17 mouse cellular contexts compared by ENCODE assay signal in the genomic region with DNA sequence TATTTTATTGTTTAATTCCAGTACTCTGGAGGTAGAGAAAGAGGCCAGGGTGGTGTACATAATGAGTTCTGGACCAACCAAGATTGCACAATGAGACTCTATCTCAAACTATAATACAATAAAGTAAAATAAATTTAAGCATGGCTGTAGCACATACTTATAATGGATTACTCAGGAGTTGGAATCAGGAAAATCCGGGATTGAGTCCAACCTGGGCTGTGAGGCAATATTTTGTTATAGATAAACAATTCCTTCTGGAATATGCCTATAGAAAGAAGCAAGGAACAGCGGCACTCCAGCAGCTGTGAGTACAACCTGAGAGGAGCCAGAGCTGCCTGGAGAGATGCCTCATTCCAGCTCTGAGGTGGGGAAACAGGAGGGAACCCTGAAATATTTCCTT. TPM values are rescaled to one million over a fixed set of nuclear protein-coding genes. Genes with fewer than 3 reads are reported as not detected.
DNase-seq lines count a peak whose midpoint lies in the region; TF ChIP-seq lines count a peak whose summit lies in the region.
"Had no signal": no experiment of that assay in that cellular context is flagged by ENCODE, and none has a peak within 500 bp of the region (broad histone marks: within the 10 kb centered on the region; RNA-seq: fewer than 3 reads in every experiment).

No protein-coding gene starts in this region.

- 21% methylated on average over 2 of the region's 2 CpGs for WGBS in liver, adult 2 months

- no peaks in the 10 kb centered on the region for H3K27me3 ChIP-seq in liver, adult 2 months (ENCODE audit: control insufficient read depth, insufficient read depth, low read length)
- H3K27me3 ChIP-seq: forebrain, embryonic 13.5 days; hindbrain, embryonic 12.5 days; hindbrain, embryonic 15.5 days had no signal

- H3K79me2 ChIP-seq in liver, adult 2 months (ENCODE audit: control insufficient read depth, insufficient read depth, low read length): no peaks in the 10 kb centered on the region; the same call in 1 of the 2 replicates

- H3K4me1 ChIP-seq in liver, adult 2 months (ENCODE audit: control insufficient read depth, insufficient read depth, low read length): no peaks in the 10 kb centered on the region
- H3K4me1 ChIP-seq: hindbrain, embryonic 12.5 days had no signal

- H3K27ac ChIP-seq in liver, adult 2 months (replicated peaks; ENCODE audit: insufficient read depth, low read depth, low read length): no peak overlapping the region
- H3K27ac ChIP-seq: forebrain, embryonic 10.5 days; forebrain, embryonic 13.5 days; hindbrain, embryonic 12.5 days; hindbrain, embryonic 15.5 days had no signal

- no peak overlapping the region for H3K4me3 ChIP-seq in liver, adult 2 months (ENCODE audit: insufficient read depth, low read depth, low read length)
- H3K4me3 ChIP-seq: forebrain, embryonic 10.5 days; forebrain, embryonic 13.5 days; hindbrain, embryonic 12.5 days; hindbrain, embryonic 15.5 days had no signal

- TF ChIP-seq POLR2A in liver, adult 2 months (IDR thresholded peaks at IDR 0.05; ENCODE audit: extremely low read depth, insufficient read depth, low read length): no peak

- TF ChIP-seq CTCF in liver, adult 2 months (IDR thresholded peaks at IDR 0.05; ENCODE audit: low read depth, low read length): no peak

- H3K9ac ChIP-seq in liver, adult 2 months (ENCODE audit: low read depth, low read length): no peak overlapping the region
- H3K9ac ChIP-seq: forebrain, embryonic 13.5 days; hindbrain, embryonic 12.5 days; hindbrain, embryonic 15.5 days had no signal

- peak; percentile 26 for DNase-seq in liver, adult 2 months (ENCODE audit: extremely low read depth, low read depth, low spot score)
- DNase-seq in liver: no peak
- DNase-seq in right cerebral cortex, postnatal 25 days: peak; percentile 26
- DNase-seq in right cerebral cortex, postnatal 4 days: no peak
- DNase-seq in telencephalon, adult 2 months (ENCODE audit: low read depth, low spot score): peak; percentile 28
- DNase-seq in heart, adult 18-20 months: no peak
- DNase-seq: adrenal gland, adult 8-10 months; adrenal gland, postnatal 25 days; cerebellum, adult 18-20 months; cerebellum, adult 9-10 months; cerebellum, postnatal 14 days; gastrocnemius, postnatal 10 days; gastrocnemius, postnatal 36 days had no signal

- no peaks in the 10 kb centered on the region for H3K36me3 ChIP-seq in liver, adult 2 months (ENCODE audit: control insufficient read depth, insufficient read depth, low read length)
- H3K36me3 ChIP-seq: forebrain, embryonic 10.5 days; hindbrain, embryonic 12.5 days; hindbrain, embryonic 15.5 days had no signal

RNA-seq across cellular contexts. Expression of gene Map4k5, which starts 12.0 kb away (rescaled TPM):
- total RNA-seq in liver, adult 2 months (2014; rRNA removed): 15.6 and 16.2 TPM in 2 replicates
- 1.8 and 3.6 TPM in 2 replicates for polyA plus RNA-seq in liver, adult 2 months (2012; rRNA removed)
- 10 to 100 TPM; 19.3 to 21.4 TPM for total RNA-seq in heart, adult 18-20 months (2021)

RNA-seq across cellular contexts. Expression of gene Atl1, which starts 12.6 kb away (rescaled TPM):
- 1.5 and 1.7 TPM in 2 replicates for total RNA-seq in liver, adult 2 months (2014; rRNA removed)
- polyA plus RNA-seq in liver, adult 2 months (2012; rRNA removed): 0.40 and 0.62 TPM in 2 replicates
- total RNA-seq in heart, adult 18-20 months (2021): 1 to 10 TPM; 3.4 to 5.5 TPM

Comparison
In these comparisons a context has a peak if more than half of its experiments do, and no peak if none do; other contexts are left out.
1. DNase-seq: peak in liver, adult 2 months (single experiment), right cerebral cortex, postnatal 25 days (single experiment) and telencephalon, adult 2 months (single experiment); none in liver (single experiment), right cerebral cortex, postnatal 4 days (single experiment) and heart, adult 18-20 months (0 of 2).